Mouse (Mus musculus) cerebellum, postnatal 25 days (tissue): ENCODE data around the gene Slc25a3.

Experiments used
- DNase-seq, 2 experiments: peaks; one replicate each; pipeline ENCODE4 v3.0.0; 2021; ENCODE audit warnings: mixed read lengths in 2 of 2

Gene Slc25a3

GRCm38 (mm10) chr10:91141564-91141963 is 17.7 kb upstream of the Slc25a3 start:
- DNase-seq, result no peak

- DNase-seq, result no peak
Measured at GRCm38 (mm10) chr10:91139148-91139766, 15.4 kb upstream of the Slc25a3 start.

- DNase-seq, result no peak
Measured at GRCm38 (mm10) chr10:91138317-91138716, 14.5 kb upstream of the Slc25a3 start.

GRCm38 (mm10) chr10:91137400-91137799 is 13.5 kb upstream of the Slc25a3 start:
- no peak for DNase-seq

- DNase-seq, result no peak
Measured at GRCm38 (mm10) chr10:91135302-91135972, 11.6 kb upstream of the Slc25a3 start.

GRCm38 (mm10) chr10:91131565-91131964 is 7.7 kb upstream of the Slc25a3 start:
- DNase-seq, result no peak

GRCm38 (mm10) chr10:91130792-91131191 is 6.9 kb upstream of the Slc25a3 start:
- no peak for DNase-seq

- DNase-seq, result no peak
Measured at GRCm38 (mm10) chr10:91128551-91129160, 4.8 kb upstream of the Slc25a3 start.

GRCm38 (mm10) chr10:91127395-91127794 is 3.5 kb upstream of the Slc25a3 start:
- DNase-seq, result no peak

GRCm38 (mm10) chr10:91126618-91127355 is 2.9 kb upstream of the Slc25a3 start:
- DNase-seq, result no peak

GRCm38 (mm10) chr10:91123281-91123827 is 505 bp downstream of the Slc25a3 start:
- DNase-seq, result peak in 1 of 2 experiments; percentile 70

- DNase-seq, result no peak
Measured at GRCm38 (mm10) chr10:91122646-91123045, 1.2 kb downstream of the Slc25a3 start.

GRCm38 (mm10) chr10:91116958-91117357 is 6.9 kb downstream of the Slc25a3 start:
- DNase-seq, result peak in 1 of 2 experiments; percentile 21

- no peak for DNase-seq
Measured at GRCm38 (mm10) chr10:91109841-91110240, 14.0 kb downstream of the Slc25a3 start.

GRCm38 (mm10) chr10:91105981-91106380 is 17.9 kb downstream of the Slc25a3 start:
- DNase-seq, result no peak

- no peak for DNase-seq
Measured at GRCm38 (mm10) chr10:91102799-91103590, 20.9 kb downstream of the Slc25a3 start.

- DNase-seq, result no peak
Measured at GRCm38 (mm10) chr10:91101936-91102335, 21.9 kb downstream of the Slc25a3 start.

- no peak for DNase-seq
Measured at GRCm38 (mm10) chr10:91100101-91100500, 23.8 kb downstream of the Slc25a3 start.

- no peak for DNase-seq
Measured at GRCm38 (mm10) chr10:91098056-91098455, 25.8 kb downstream of the Slc25a3 start.

- no peak for DNase-seq
Measured at GRCm38 (mm10) chr10:91094251-91095104, 29.4 kb downstream of the Slc25a3 start.

GRCm38 (mm10) chr10:91092812-91093211 is 31.0 kb downstream of the Slc25a3 start:
- no peak for DNase-seq
